Mouse (Mus musculus) E14TG2a.4 (cell line): ENCODE data around the gene Tbx20.

Experiments used
- CTCF ChIP-seq: conservative IDR thresholded peaks from 2 replicates; pipeline ENCODE4 v1.5.1; 2014; ENCODE audit warnings: low read length
- NANOG ChIP-seq: IDR thresholded peaks from 2 replicates; pipeline ENCODE4 v1.6.1; 2014; ENCODE audit warnings: borderline replicate concordance, low read length, mixed read lengths

- TF ChIP-seq CTCF, result no peak
- no peak for TF ChIP-seq NANOG
Measured at GRCm38 (mm10) chr9:24777176-24777895, 3.2 kb upstream of the Tbx20 start.
